ENCODE assay signal across 20 mouse cellular contexts in the genomic region with DNA sequence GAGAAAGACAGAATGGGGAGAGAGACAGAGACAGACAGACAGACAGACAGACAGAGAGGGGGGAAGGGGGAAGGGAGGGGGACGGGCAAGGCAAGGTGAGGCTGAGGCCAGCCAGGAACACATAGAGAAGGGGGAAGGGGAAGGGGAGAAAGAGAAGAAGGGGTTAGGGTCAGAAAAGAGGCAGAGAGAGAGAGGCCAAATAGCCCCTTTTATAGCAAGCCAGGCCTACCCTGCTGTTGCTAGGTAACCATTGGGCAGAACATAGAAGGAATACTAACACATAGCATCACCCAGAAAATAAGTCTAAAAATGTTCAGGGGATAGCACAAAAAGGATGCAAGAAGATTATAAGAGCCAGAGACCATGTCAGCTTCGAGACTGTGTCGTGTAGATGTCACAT. TPM values are rescaled to one million over a fixed set of nuclear protein-coding genes. Genes with fewer than 3 reads are reported as not detected.
DNase-seq lines count a peak whose midpoint lies in the region; ATAC-seq and TF ChIP-seq lines count a peak whose summit lies in the region.
"Had no signal": no experiment of that assay in that cellular context is flagged by ENCODE, and none has a peak within 500 bp of the region (broad histone marks: within the 10 kb centered on the region; RNA-seq: fewer than 3 reads in every experiment).

No protein-coding gene starts in this region.

- TF ChIP-seq CTCF in forebrain, postnatal 0 days (IDR thresholded peaks at IDR 0.05; ENCODE audit: low read depth), result no peak
- TF ChIP-seq CTCF in hindbrain, postnatal 0 days (IDR thresholded peaks at IDR 0.05; ENCODE audit: low read depth), result no peak

- no peak overlapping the region for H3K4me2 ChIP-seq in lung, embryonic 15.5 days
- H3K4me2 ChIP-seq in forebrain, postnatal 0 days (ENCODE audit: low read depth), result no peak overlapping the region
- H3K4me2 ChIP-seq in hindbrain, postnatal 0 days (ENCODE audit: low read depth, low read length), result no peak overlapping the region
- no peak overlapping the region for H3K4me2 ChIP-seq in neural tube, embryonic 13.5 days
- H3K4me2 ChIP-seq: limb, embryonic 15.5 days; stomach, embryonic 15.5 days had no signal

- DNase-seq in lung, postnatal 10 days, result no peak
- no peak for DNase-seq in forebrain, postnatal 0 days
- DNase-seq in hindbrain, postnatal 0 days (ENCODE audit: low spot score), result peak; percentile 40
- no peak for DNase-seq in heart, adult 8-10 months (ENCODE audit: low spot score)
- DNase-seq in frontal cortex, adult 2 months (ENCODE audit: extremely low spot score in 1 of 2, low spot score in 1 of 2), result no peak
- DNase-seq: adrenal gland, adult 8-10 months; cerebellum, adult 9-10 months; gastrocnemius, postnatal 14 days; heart, postnatal 10 days; layer of hippocampus, postnatal 36 days had no signal

- no peak overlapping the region for H3K9ac ChIP-seq in lung, embryonic 15.5 days
- H3K9ac ChIP-seq in forebrain, postnatal 0 days, result no peak overlapping the region
- no peak overlapping the region for H3K9ac ChIP-seq in hindbrain, postnatal 0 days (replicated peaks; ENCODE audit: low read length)
- no peak overlapping the region for H3K9ac ChIP-seq in neural tube, embryonic 13.5 days
- H3K9ac ChIP-seq: limb, embryonic 15.5 days; stomach, embryonic 15.5 days had no signal

- H3K27ac ChIP-seq in lung, embryonic 15.5 days, result no peak overlapping the region
- no peak overlapping the region for H3K27ac ChIP-seq in forebrain, postnatal 0 days (ENCODE audit: low read depth, low read length)
- H3K27ac ChIP-seq in hindbrain, postnatal 0 days, result no peak overlapping the region; the same call in 1 of the 2 replicates
- H3K27ac ChIP-seq in neural tube, embryonic 13.5 days (replicated peaks), result no peak overlapping the region
- H3K27ac ChIP-seq: limb, embryonic 15.5 days; stomach, embryonic 15.5 days had no signal

- no peaks in the 10 kb centered on the region for H3K9me3 ChIP-seq in lung, embryonic 15.5 days
- H3K9me3 ChIP-seq in forebrain, postnatal 0 days (ENCODE audit: low read length), result no peaks in the 10 kb centered on the region
- H3K9me3 ChIP-seq in hindbrain, postnatal 0 days (ENCODE audit: low read length), result no peaks in the 10 kb centered on the region
- H3K9me3 ChIP-seq in neural tube, embryonic 13.5 days, result no peaks in the 10 kb centered on the region
- H3K9me3 ChIP-seq: limb, embryonic 15.5 days; stomach, embryonic 15.5 days had no signal

- ATAC-seq in lung, embryonic 15.5 days (ENCODE audit: borderline replicate concordance, extremely low read depth, low FRiP score, low TSS enrichment), result 0 out of 2 replicates have a peak, but pooled peaks have one; percentile 11
- peak; percentile 44 for ATAC-seq in forebrain, postnatal 0 days
- ATAC-seq in hindbrain, postnatal 0 days, result peak; percentile 67
- peak; percentile 61 for ATAC-seq in neural tube, embryonic 13.5 days (ENCODE audit: low read depth)
- ATAC-seq: intestine, embryonic 16.5 days had no signal

- no peaks in the 10 kb centered on the region for H3K36me3 ChIP-seq in lung, embryonic 15.5 days
- no peaks in the 10 kb centered on the region for H3K36me3 ChIP-seq in forebrain, postnatal 0 days (ENCODE audit: insufficient read depth)
- no peaks in the 10 kb centered on the region for H3K36me3 ChIP-seq in hindbrain, postnatal 0 days (ENCODE audit: insufficient read depth, low read length)
- H3K36me3 ChIP-seq in neural tube, embryonic 13.5 days, result no peaks in the 10 kb centered on the region
- H3K36me3 ChIP-seq: limb, embryonic 15.5 days; stomach, embryonic 15.5 days had no signal

- no peak overlapping the region for H3K4me3 ChIP-seq in lung, embryonic 15.5 days
- H3K4me3 ChIP-seq in forebrain, postnatal 0 days (ENCODE audit: low read depth, low read length), result no peak overlapping the region
- no peak overlapping the region for H3K4me3 ChIP-seq in hindbrain, postnatal 0 days (ENCODE audit: low read length)
- no peak overlapping the region for H3K4me3 ChIP-seq in neural tube, embryonic 13.5 days
- H3K4me3 ChIP-seq: limb, embryonic 15.5 days; stomach, embryonic 15.5 days had no signal

- H3K27me3 ChIP-seq in lung, embryonic 15.5 days, result no peaks in the 10 kb centered on the region
- H3K27me3 ChIP-seq in forebrain, postnatal 0 days (ENCODE audit: insufficient read depth, low read length), result no peaks in the 10 kb centered on the region
- H3K27me3 ChIP-seq in hindbrain, postnatal 0 days (ENCODE audit: insufficient read depth, low read length), result no peaks in the 10 kb centered on the region
- no peaks in the 10 kb centered on the region for H3K27me3 ChIP-seq in neural tube, embryonic 13.5 days
- H3K27me3 ChIP-seq: limb, embryonic 15.5 days; stomach, embryonic 15.5 days had no signal

- H3K4me1 ChIP-seq in lung, embryonic 15.5 days, result no peaks in the 10 kb centered on the region
- H3K4me1 ChIP-seq in forebrain, postnatal 0 days (ENCODE audit: insufficient read depth), result peaks cover 19% of the 10 kb centered on the region
- H3K4me1 ChIP-seq in hindbrain, postnatal 0 days (ENCODE audit: insufficient read depth, low read length), result no peaks in the 10 kb centered on the region
- H3K4me1 ChIP-seq in neural tube, embryonic 13.5 days (replicated peaks), result peaks cover 27% of the 10 kb centered on the region
- H3K4me1 ChIP-seq: limb, embryonic 15.5 days; stomach, embryonic 15.5 days had no signal

- WGBS in lung, embryonic 15.5 days, result 86% methylated on average over 3 of the region's 3 CpGs
- WGBS in forebrain, postnatal 0 days, result 37% methylated on average over 3 of the region's 3 CpGs
- WGBS in hindbrain, postnatal 0 days, result 31% methylated on average over 3 of the region's 3 CpGs
- WGBS in neural tube, embryonic 13.5 days, result 66% methylated on average over 3 of the region's 3 CpGs

RNA-seq across cellular contexts. Expression of a gene that starts 20.3 kb away (rescaled TPM):
- polyA plus RNA-seq in lung, embryonic 15.5 days (2015; fragmentation: Nextera tagmentation; extraction: Ambion mirVana), result not detected in 2 replicates
- total RNA-seq in forebrain, postnatal 0 days (2014; rRNA removed), result 1.00 and 1.2 TPM in 2 replicates
- 0.27 TPM in 1 of 2 replicates, not detected in the other for polyA plus RNA-seq in forebrain, postnatal 0 days (2015; fragmentation: Nextera tagmentation; extraction: Ambion mirVana)
- 0.47 and 6.7 TPM in 2 replicates for total RNA-seq in hindbrain, postnatal 0 days (2014; rRNA removed)
- 0.25 TPM in 1 of 2 replicates, not detected in the other for polyA plus RNA-seq in hindbrain, postnatal 0 days (2015; fragmentation: Nextera tagmentation; extraction: Ambion mirVana)
- polyA plus RNA-seq in neural tube, embryonic 13.5 days (2015; fragmentation: Nextera tagmentation; extraction: Ambion mirVana), result not detected in 2 replicates
- not detected for total RNA-seq in heart, adult 8-10 months (2022)
- 0.16 TPM in 1 of 2 replicates, not detected in the other for polyA plus RNA-seq in frontal cortex, adult 2 months (2012; rRNA removed)
- total RNA-seq: adrenal gland, adult 8-10 months; gastrocnemius, postnatal 14 days; heart, postnatal 10 days; layer of hippocampus, postnatal 36 days; left cerebral cortex, postnatal 25 days; megakaryocyte-erythroid progenitor cell, adult 5-6 weeks had no signal
- polyA plus RNA-seq: intestine, embryonic 16.5 days; kidney, embryonic 16.5 days; liver, embryonic 16.5 days; spleen, adult 2 months; stomach, embryonic 15.5 days had no signal

RNA-seq across cellular contexts. Expression of a gene that starts 40.6 kb away (rescaled TPM):
- polyA plus RNA-seq in lung, embryonic 15.5 days (2015; fragmentation: Nextera tagmentation; extraction: Ambion mirVana), result not detected in 2 replicates
- total RNA-seq in forebrain, postnatal 0 days (2014; rRNA removed), result not detected in 2 replicates
- not detected in 2 replicates for polyA plus RNA-seq in forebrain, postnatal 0 days (2015; fragmentation: Nextera tagmentation; extraction: Ambion mirVana)
- not detected in 2 replicates for total RNA-seq in hindbrain, postnatal 0 days (2014; rRNA removed)
- not detected in 2 replicates for polyA plus RNA-seq in hindbrain, postnatal 0 days (2015; fragmentation: Nextera tagmentation; extraction: Ambion mirVana)
- polyA plus RNA-seq in neural tube, embryonic 13.5 days (2015; fragmentation: Nextera tagmentation; extraction: Ambion mirVana), result not detected in 2 replicates
- not detected for total RNA-seq in heart, adult 8-10 months (2022)
- not detected in 2 replicates for polyA plus RNA-seq in frontal cortex, adult 2 months (2012; rRNA removed)
- total RNA-seq: adrenal gland, adult 8-10 months; gastrocnemius, postnatal 14 days; heart, postnatal 10 days; layer of hippocampus, postnatal 36 days; left cerebral cortex, postnatal 25 days; megakaryocyte-erythroid progenitor cell, adult 5-6 weeks had no signal
- polyA plus RNA-seq: intestine, embryonic 16.5 days; kidney, embryonic 16.5 days; liver, embryonic 16.5 days; spleen, adult 2 months; stomach, embryonic 15.5 days had no signal

RNA-seq across cellular contexts. Expression of a gene that starts 42.6 kb away (rescaled TPM):
- not detected in 2 replicates for polyA plus RNA-seq in lung, embryonic 15.5 days (2015; fragmentation: Nextera tagmentation; extraction: Ambion mirVana)
- total RNA-seq in forebrain, postnatal 0 days (2014; rRNA removed), result not detected in 2 replicates
- polyA plus RNA-seq in forebrain, postnatal 0 days (2015; fragmentation: Nextera tagmentation; extraction: Ambion mirVana), result not detected in 2 replicates
- not detected in 2 replicates for total RNA-seq in hindbrain, postnatal 0 days (2014; rRNA removed)
- not detected in 2 replicates for polyA plus RNA-seq in hindbrain, postnatal 0 days (2015; fragmentation: Nextera tagmentation; extraction: Ambion mirVana)
- not detected in 2 replicates for polyA plus RNA-seq in neural tube, embryonic 13.5 days (2015; fragmentation: Nextera tagmentation; extraction: Ambion mirVana)
- not detected for total RNA-seq in heart, adult 8-10 months (2022)
- polyA plus RNA-seq in frontal cortex, adult 2 months (2012; rRNA removed), result not detected in 2 replicates
- total RNA-seq: adrenal gland, adult 8-10 months; gastrocnemius, postnatal 14 days; heart, postnatal 10 days; layer of hippocampus, postnatal 36 days; left cerebral cortex, postnatal 25 days; megakaryocyte-erythroid progenitor cell, adult 5-6 weeks had no signal
- polyA plus RNA-seq: intestine, embryonic 16.5 days; kidney, embryonic 16.5 days; liver, embryonic 16.5 days; spleen, adult 2 months; stomach, embryonic 15.5 days had no signal

Comparison
In these comparisons a context has a peak if more than half of its experiments do, and no peak if none do; other contexts are left out.
1. ATAC-seq: peak in every context shown above with its lines; median percentile 67 in hindbrain, postnatal 0 days; 61 in neural tube, embryonic 13.5 days; 44 in forebrain, postnatal 0 days; 11 in lung, embryonic 15.5 days.